Comparison of ENCODE assay signal across 10 mouse cellular contexts in genomic region chr13:95747101-95747500, GRCm38 (mm10). TPM values are rescaled to one million over a fixed set of nuclear protein-coding genes. Genes with fewer than 3 reads are reported as not detected.
DNase-seq lines count a peak whose midpoint lies in the region; ATAC-seq lines count a peak whose summit lies in the region.
"Had no signal": no experiment of that assay in that cellular context is flagged by ENCODE, and none has a peak within 500 bp of the region (broad histone marks: within the 10 kb centered on the region; RNA-seq: fewer than 3 reads in every experiment).

No protein-coding gene starts in this region.

- peaks cover 32% of the 10 kb centered on the region for H3K4me1 ChIP-seq in limb, embryonic 13.5 days
- peaks cover 9% of the 10 kb centered on the region; the same call in 1 of the 2 replicates for H3K4me1 ChIP-seq in limb, embryonic 10.5 days
- H3K4me1 ChIP-seq in embryonic facial prominence, embryonic 12.5 days: peaks cover 25% of the 10 kb centered on the region
- peaks cover 25% of the 10 kb centered on the region for H3K4me1 ChIP-seq in stomach, embryonic 16.5 days (ENCODE audit: control insufficient read depth, insufficient read depth, low read length)
- H3K4me1 ChIP-seq: forebrain, embryonic 13.5 days; hindbrain, embryonic 15.5 days had no signal

- 48% methylated on average over 7 of the region's 7 CpGs for WGBS in limb, embryonic 13.5 days
- WGBS in limb, embryonic 10.5 days: 83% methylated on average over 7 of the region's 7 CpGs
- 51% methylated on average over 7 of the region's 7 CpGs for WGBS in embryonic facial prominence, embryonic 12.5 days
- WGBS in stomach, embryonic 16.5 days: 58% methylated on average over 7 of the region's 7 CpGs

- peak; percentile 26; the same call in 1 of the 2 replicates for ATAC-seq in limb, embryonic 13.5 days (ENCODE audit: low FRiP score, low read depth)
- no peak for ATAC-seq in embryonic facial prominence, embryonic 12.5 days (ENCODE audit: insufficient number of reproducible peaks, insufficient read depth, low FRiP score, low TSS enrichment)
- no peak for ATAC-seq in stomach, embryonic 16.5 days (ENCODE audit: insufficient read depth, low FRiP score)

- H3K27ac ChIP-seq in limb, embryonic 13.5 days: no peak overlapping the region
- H3K27ac ChIP-seq in limb, embryonic 10.5 days: no peak overlapping the region
- H3K27ac ChIP-seq in embryonic facial prominence, embryonic 12.5 days: peak overlapping the region; percentile 17; the same call in 1 of the 2 replicates
- H3K27ac ChIP-seq in stomach, embryonic 16.5 days (ENCODE audit: low read length): peak overlapping the region; percentile 46; the same call in 1 of the 2 replicates
- H3K27ac ChIP-seq: forebrain, embryonic 13.5 days; hindbrain, embryonic 15.5 days had no signal

- no peak for DNase-seq in limb, embryonic 10.5 days (ENCODE audit: low spot score)
- peak; percentile 10 for DNase-seq in brain, adult 2 months (ENCODE audit: low read depth, low spot score)
- no peak for DNase-seq in embryo, embryonic 10.5 days (ENCODE audit: low spot score)

- H3K27me3 ChIP-seq in limb, embryonic 13.5 days: no peaks in the 10 kb centered on the region
- H3K27me3 ChIP-seq in limb, embryonic 10.5 days (ENCODE audit: low read depth, poor library complexity, severe bottlenecking): no peaks in the 10 kb centered on the region
- H3K27me3 ChIP-seq in embryonic facial prominence, embryonic 12.5 days: no peaks in the 10 kb centered on the region
- no peaks in the 10 kb centered on the region for H3K27me3 ChIP-seq in stomach, embryonic 16.5 days (ENCODE audit: control insufficient read depth, insufficient read depth, low read length)
- H3K27me3 ChIP-seq: forebrain, embryonic 13.5 days; heart, embryonic 13.5 days; hindbrain, embryonic 15.5 days had no signal

- no peak overlapping the region for H3K9ac ChIP-seq in limb, embryonic 13.5 days
- H3K9ac ChIP-seq in embryonic facial prominence, embryonic 12.5 days: no peak overlapping the region
- H3K9ac ChIP-seq in stomach, embryonic 16.5 days (ENCODE audit: low read length): no peak overlapping the region
- H3K9ac ChIP-seq: forebrain, embryonic 13.5 days; forebrain, postnatal 0 days; heart, embryonic 13.5 days; hindbrain, embryonic 15.5 days had no signal

- no peak overlapping the region for H3K4me2 ChIP-seq in limb, embryonic 13.5 days (replicated peaks)
- H3K4me2 ChIP-seq in embryonic facial prominence, embryonic 12.5 days (replicated peaks): no peak overlapping the region
- H3K4me2 ChIP-seq in stomach, embryonic 16.5 days (ENCODE audit: low read depth, low read length): no peak overlapping the region
- H3K4me2 ChIP-seq: forebrain, embryonic 13.5 days; heart, embryonic 13.5 days; hindbrain, embryonic 15.5 days had no signal

- no peaks in the 10 kb centered on the region for H3K36me3 ChIP-seq in limb, embryonic 13.5 days
- no peaks in the 10 kb centered on the region for H3K36me3 ChIP-seq in limb, embryonic 10.5 days
- H3K36me3 ChIP-seq in embryonic facial prominence, embryonic 12.5 days: no peaks in the 10 kb centered on the region
- no peaks in the 10 kb centered on the region for H3K36me3 ChIP-seq in stomach, embryonic 16.5 days (ENCODE audit: control insufficient read depth, insufficient read depth, low read length)
- H3K36me3 ChIP-seq: heart, embryonic 13.5 days; hindbrain, embryonic 15.5 days had no signal

- H3K4me3 ChIP-seq in limb, embryonic 13.5 days: no peak overlapping the region
- no peak overlapping the region for H3K4me3 ChIP-seq in limb, embryonic 10.5 days
- H3K4me3 ChIP-seq in embryonic facial prominence, embryonic 12.5 days: no peak overlapping the region
- no peak overlapping the region for H3K4me3 ChIP-seq in stomach, embryonic 16.5 days (replicated peaks; ENCODE audit: low read length)
- H3K4me3 ChIP-seq: forebrain, embryonic 13.5 days; heart, embryonic 13.5 days; hindbrain, embryonic 15.5 days had no signal

- H3K9me3 ChIP-seq in limb, embryonic 13.5 days: no peaks in the 10 kb centered on the region
- no peaks in the 10 kb centered on the region for H3K9me3 ChIP-seq in limb, embryonic 10.5 days (replicated peaks)
- no peaks in the 10 kb centered on the region for H3K9me3 ChIP-seq in embryonic facial prominence, embryonic 12.5 days
- H3K9me3 ChIP-seq in stomach, embryonic 16.5 days (replicated peaks; ENCODE audit: control insufficient read depth, low read length): no peaks in the 10 kb centered on the region
- H3K9me3 ChIP-seq: forebrain, embryonic 13.5 days; heart, embryonic 13.5 days; hindbrain, embryonic 15.5 days had no signal

RNA-seq across cellular contexts. Expression of gene F2rl2, which starts 50.4 kb away (rescaled TPM):
- 0.38 and 0.98 TPM in 2 replicates for polyA plus RNA-seq in limb, embryonic 13.5 days (2015; fragmentation: Nextera tagmentation; extraction: Ambion mirVana)
- 1.1 and 1.4 TPM in 2 replicates for polyA plus RNA-seq in limb, embryonic 10.5 days (2016; fragmentation: Nextera tagmentation; extraction: Ambion mirVana)
- 1.2 TPM in 2 replicates for polyA plus RNA-seq in embryonic facial prominence, embryonic 12.5 days (2016; fragmentation: Nextera tagmentation; extraction: Ambion mirVana)
- 0.28 and 0.31 TPM in 2 replicates for polyA plus RNA-seq in stomach, embryonic 16.5 days (2015; fragmentation: Nextera tagmentation; extraction: Ambion mirVana)

Comparison
In these comparisons a context has a peak if more than half of its experiments do, and no peak if none do; other contexts are left out.
1. H3K27ac ChIP-seq: peak in embryonic facial prominence, embryonic 12.5 days (single experiment) and stomach, embryonic 16.5 days (single experiment); none in limb, embryonic 13.5 days (single experiment) and limb, embryonic 10.5 days (single experiment).